Comparison of ENCODE assay signal across 12 mouse cellular contexts in genomic region chr14:102181269-102181668, GRCm38 (mm10).
DNase-seq lines count a peak whose midpoint lies in the region; ATAC-seq and TF ChIP-seq lines count a peak whose summit lies in the region.
"Had no signal": no experiment of that assay in that cellular context is flagged by ENCODE, and none has a peak within 500 bp of the region (broad histone marks: within the 10 kb centered on the region; RNA-seq: fewer than 3 reads in every experiment).

No protein-coding gene starts in this region.

- DNase-seq in heart, postnatal 0 days (ENCODE audit: low spot score), result peak; percentile 20
- no peak for DNase-seq in heart, postnatal 4 days
- DNase-seq in left cerebral cortex, postnatal 25 days (ENCODE audit: low spot score in 2 of 2), result peak; percentile 9 to 43
- DNase-seq in left cerebral cortex, postnatal 4 days, result no peak
- DNase-seq in brain, adult 2 months (ENCODE audit: low read depth, low spot score), result peak; percentile 68
- DNase-seq in retina, postnatal 1 day, result peak; percentile 2
- no peak for DNase-seq in liver, embryonic 11.5 days (ENCODE audit: low spot score)
- DNase-seq: adrenal gland, adult 2 months; embryo, embryonic 11 days; heart, postnatal 14 days; right cerebral cortex, postnatal 4 days; thymus, postnatal 14 days had no signal

- TF ChIP-seq EP300 in heart, postnatal 0 days (IDR thresholded peaks at IDR 0.05; ENCODE audit: low read depth), result no peak

- ATAC-seq in heart, postnatal 0 days (ENCODE audit: insufficient read depth, low read depth), result no peak
- ATAC-seq in liver, embryonic 11.5 days (replicated peaks; ENCODE audit: low FRiP score), result no peak

- H3K9ac ChIP-seq in heart, postnatal 0 days (replicated peaks; ENCODE audit: low read depth, low read length), result no peak overlapping the region
- no peak overlapping the region for H3K9ac ChIP-seq in liver, embryonic 11.5 days (ENCODE audit: low read depth, low read length)

- no peak overlapping the region for H3K4me3 ChIP-seq in heart, postnatal 0 days (ENCODE audit: low read depth, low read length)
- no peak overlapping the region for H3K4me3 ChIP-seq in liver, embryonic 11.5 days (ENCODE audit: low read depth, low read length)

- WGBS in heart, postnatal 0 days, result 70% methylated on average over 3 of the region's 3 CpGs
- WGBS in liver, embryonic 11.5 days, result 74% methylated on average over 3 of the region's 3 CpGs

- TF ChIP-seq CTCF in heart, postnatal 0 days (IDR thresholded peaks at IDR 0.05; ENCODE audit: low read depth), result peak; percentile 33; the same call in 1 of the 2 replicates

- intact Hi-C loops in left cerebral cortex, postnatal 25 days (cut with DNase I), result loop anchor here (5.0 to 10.0 kb wide), 3 partner anchors 326 to 811 kb away; no protein-coding TSS in a partner anchor
- intact Hi-C loops in left cerebral cortex, postnatal 4 days (cut with DNase I), result no loop called here

- H3K27ac ChIP-seq in heart, postnatal 0 days (ENCODE audit: low read depth), result no peak overlapping the region
- H3K27ac ChIP-seq in liver, embryonic 11.5 days (ENCODE audit: low read depth, low read length), result no peak overlapping the region

- no peaks in the 10 kb centered on the region for H3K9me3 ChIP-seq in heart, postnatal 0 days (replicated peaks; ENCODE audit: control insufficient read depth, low read length)
- H3K9me3 ChIP-seq in liver, embryonic 11.5 days (ENCODE audit: control insufficient read depth, low read length), result no peaks in the 10 kb centered on the region

- no peak overlapping the region for H3K4me2 ChIP-seq in heart, postnatal 0 days (ENCODE audit: low read depth, low read length)
- no peak overlapping the region for H3K4me2 ChIP-seq in liver, embryonic 11.5 days

- no peaks in the 10 kb centered on the region for H3K27me3 ChIP-seq in heart, postnatal 0 days (ENCODE audit: control insufficient read depth, insufficient read depth, low read length)
- no peaks in the 10 kb centered on the region for H3K27me3 ChIP-seq in liver, embryonic 11.5 days (replicated peaks; ENCODE audit: control insufficient read depth, insufficient read depth, low read length)

- no peaks in the 10 kb centered on the region for H3K36me3 ChIP-seq in heart, postnatal 0 days (replicated peaks; ENCODE audit: control insufficient read depth, insufficient read depth, low read length)
- H3K36me3 ChIP-seq in liver, embryonic 11.5 days (ENCODE audit: control insufficient read depth, insufficient read depth, low read length), result no peaks in the 10 kb centered on the region

- H3K4me1 ChIP-seq in heart, postnatal 0 days (ENCODE audit: control insufficient read depth, insufficient read depth), result no peaks in the 10 kb centered on the region
- no peaks in the 10 kb centered on the region for H3K4me1 ChIP-seq in liver, embryonic 11.5 days (replicated peaks; ENCODE audit: control insufficient read depth, insufficient read depth, low read length)

Comparison
In these comparisons a context has a peak if more than half of its experiments do, and no peak if none do; other contexts are left out.
1. DNase-seq: peak in heart, postnatal 0 days (single experiment), left cerebral cortex, postnatal 25 days (2 of 2), brain, adult 2 months (single experiment) and retina, postnatal 1 day (single experiment); none in heart, postnatal 4 days (single experiment), left cerebral cortex, postnatal 4 days (single experiment) and liver, embryonic 11.5 days (single experiment).